Mouse (Mus musculus): ENCODE measurements at regions not wholly inside any gene's neighbourhood (a gene's known extent, or its start where the extent isn't known, plus 50 kb on each side); places are given as distances from the start of the nearest gene placed in this dataset.

DNA sequence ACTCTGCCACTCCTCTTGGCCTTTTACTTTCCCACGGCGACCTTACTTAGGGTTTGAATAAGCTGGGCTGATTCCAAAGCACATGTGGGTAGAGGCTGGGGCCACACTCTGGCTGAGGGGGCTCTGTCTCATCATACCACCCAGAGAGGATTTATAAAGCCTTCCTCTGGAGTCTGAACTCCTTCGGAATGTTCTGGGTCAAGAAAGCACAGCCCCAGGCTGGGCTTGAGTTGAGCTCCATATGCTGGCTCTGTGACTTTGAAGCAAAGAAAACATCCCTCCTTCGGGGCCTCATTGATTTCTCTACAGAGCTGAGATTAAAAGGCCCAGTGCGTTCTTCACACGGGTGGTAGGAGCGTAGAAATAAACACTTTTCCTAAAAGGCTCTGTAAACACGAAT lies 172.3 kb upstream of the Tle3 start:
- H3K9ac ChIP-seq (ENCODE audit: low read length), result no peak overlapping the region
- H3K27ac ChIP-seq (ENCODE audit: low read depth, low read length), result no peak overlapping the region
- WGBS, result 36% methylated on average over 8 of the region's 8 CpGs
- no peaks in the 10 kb centered on the region for H3K4me1 ChIP-seq (ENCODE audit: control insufficient read depth, insufficient read depth, low read length)
- no peaks in the 10 kb centered on the region for H3K36me3 ChIP-seq (ENCODE audit: control insufficient read depth, insufficient read depth, low read length)
- no peak overlapping the region for H3K4me2 ChIP-seq (ENCODE audit: low read length)
- DNase-seq (ENCODE audit: low spot score) (no peak), ATAC-seq (no peak)
- H3K4me3 ChIP-seq (ENCODE audit: low read depth, low read length), result no peak overlapping the region
- H3K27me3 ChIP-seq (replicated peaks; ENCODE audit: control insufficient read depth, insufficient read depth, low read length), result no peaks in the 10 kb centered on the region
- no peaks in the 10 kb centered on the region for H3K9me3 ChIP-seq (replicated peaks; ENCODE audit: control insufficient read depth, low read length)

DNA sequence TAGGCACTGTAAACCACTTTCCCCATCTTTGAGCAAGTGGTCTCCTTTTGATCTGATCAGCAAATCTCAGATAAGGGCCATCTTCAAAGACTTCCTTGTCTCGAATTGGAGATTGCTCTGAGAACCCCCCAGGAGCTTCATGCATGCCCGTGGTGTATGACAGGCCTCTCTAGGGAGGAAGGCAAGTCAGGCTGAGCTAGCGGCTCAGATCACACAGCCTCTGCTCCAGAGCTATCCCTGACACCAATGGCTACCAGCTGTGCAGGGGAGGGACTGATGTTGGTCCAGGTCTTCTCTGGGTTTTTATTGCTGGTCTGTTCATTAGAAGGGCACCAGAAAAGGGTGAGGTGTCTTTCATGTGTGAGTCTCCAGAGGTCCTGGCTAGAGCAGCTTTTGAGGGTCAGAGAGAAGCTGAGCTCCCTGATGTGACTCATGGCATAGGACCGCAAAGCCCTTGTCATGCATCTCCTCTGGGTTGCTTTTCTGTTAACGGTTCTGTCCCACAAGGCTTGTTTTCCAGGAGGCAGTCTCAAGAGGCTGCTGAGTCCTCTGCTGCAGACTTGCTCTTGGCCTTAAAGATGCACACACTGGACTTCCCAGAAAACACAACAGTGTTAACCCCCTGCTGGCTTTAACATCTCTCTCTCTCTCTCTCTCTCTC lies 171.7 kb upstream of the Tle3 start:
- H3K27me3 ChIP-seq (replicated peaks; ENCODE audit: control insufficient read depth, insufficient read depth, low read length), result no peaks in the 10 kb centered on the region
- H3K36me3 ChIP-seq (ENCODE audit: control insufficient read depth, insufficient read depth, low read length), result no peaks in the 10 kb centered on the region
- H3K4me3 ChIP-seq (ENCODE audit: low read depth, low read length), result no peak overlapping the region
- H3K9me3 ChIP-seq (replicated peaks; ENCODE audit: control insufficient read depth, low read length), result no peaks in the 10 kb centered on the region
- 40% methylated on average over 5 of the region's 5 CpGs for WGBS
- ATAC-seq, result no peak
- no peak overlapping the region for H3K27ac ChIP-seq (ENCODE audit: low read depth, low read length)
- no peak overlapping the region for H3K9ac ChIP-seq (ENCODE audit: low read length)
- no peaks in the 10 kb centered on the region for H3K4me1 ChIP-seq (ENCODE audit: control insufficient read depth, insufficient read depth, low read length)
- no peak for DNase-seq (ENCODE audit: low spot score)
- H3K4me2 ChIP-seq (ENCODE audit: low read length), result no peak overlapping the region

DNA sequence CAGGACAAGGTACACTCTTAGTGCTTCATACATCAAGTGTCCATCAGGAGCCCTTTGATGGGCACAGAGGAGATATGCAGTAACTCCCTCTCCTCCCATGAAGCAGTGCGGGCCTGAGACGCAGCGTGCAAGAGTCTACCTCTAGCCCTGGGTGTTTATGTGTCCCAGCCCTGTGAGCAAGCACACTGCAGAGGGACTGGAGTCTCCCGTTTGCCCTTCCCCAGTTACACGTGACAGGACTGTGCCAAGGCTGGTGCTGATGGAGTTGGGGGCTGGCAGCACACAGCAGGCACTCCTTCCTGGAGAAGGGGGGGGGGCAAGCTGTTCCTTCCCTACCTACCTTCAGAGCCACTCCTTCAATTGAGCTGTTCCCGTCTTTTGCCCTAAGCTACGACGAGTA lies 167.1 kb upstream of the Tle3 start:
- ATAC-seq (no peak), DNase-seq (ENCODE audit: low spot score) (no peak)
- H3K4me2 ChIP-seq (ENCODE audit: low read length), result no peak overlapping the region
- H3K4me1 ChIP-seq (ENCODE audit: control insufficient read depth, insufficient read depth, low read length), result peaks cover 10% of the 10 kb centered on the region
- H3K27ac ChIP-seq (ENCODE audit: low read depth, low read length), result no peak overlapping the region
- no peak overlapping the region for H3K9ac ChIP-seq (ENCODE audit: low read length)
- no peaks in the 10 kb centered on the region for H3K36me3 ChIP-seq (ENCODE audit: control insufficient read depth, insufficient read depth, low read length)
- whole genome bisulfite sequencing, result 82% methylated on average over 8 of the region's 8 CpGs
- H3K9me3 ChIP-seq (replicated peaks; ENCODE audit: control insufficient read depth, low read length), result no peaks in the 10 kb centered on the region
- no peaks in the 10 kb centered on the region for H3K27me3 ChIP-seq (replicated peaks; ENCODE audit: control insufficient read depth, insufficient read depth, low read length)
- H3K4me3 ChIP-seq (ENCODE audit: low read depth, low read length), result no peak overlapping the region

DNA sequence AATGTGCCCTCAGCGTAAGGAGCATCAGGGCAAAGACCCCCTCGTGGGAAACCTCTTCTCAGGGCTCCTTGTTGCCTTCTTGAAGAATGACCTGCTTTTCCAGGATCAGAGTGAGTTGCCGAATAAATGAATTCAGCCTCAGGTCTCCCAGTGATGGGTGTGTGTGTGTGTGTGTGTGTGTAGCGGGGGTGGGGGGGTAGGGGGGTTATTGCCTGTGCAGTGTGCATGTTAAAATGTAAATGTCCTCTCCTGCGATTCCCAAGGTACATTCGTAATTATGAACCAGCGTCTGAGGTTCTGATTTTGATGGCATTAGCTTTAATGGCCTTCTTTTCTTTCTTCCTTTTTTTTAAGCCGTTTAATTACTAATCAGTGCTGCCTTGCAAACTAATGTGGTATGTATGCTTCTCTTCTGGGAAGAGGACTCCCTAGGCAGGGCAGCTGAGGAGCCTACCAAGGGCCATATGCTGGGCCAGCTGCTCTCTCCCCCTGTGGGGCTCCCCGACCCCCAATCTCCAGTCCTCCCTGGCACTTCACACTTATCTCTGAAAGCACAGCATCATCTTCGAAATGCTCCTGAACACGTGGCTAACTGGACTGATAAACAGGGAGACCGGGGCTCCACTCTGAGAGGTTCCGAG lies 165.3 kb upstream of the Tle3 start:
- H3K27me3 ChIP-seq (replicated peaks; ENCODE audit: control insufficient read depth, insufficient read depth, low read length), result no peaks in the 10 kb centered on the region
- peak; percentile 63 for DNase-seq (ENCODE audit: low spot score)
- H3K9me3 ChIP-seq (replicated peaks; ENCODE audit: control insufficient read depth, low read length), result no peaks in the 10 kb centered on the region
- peak; percentile 79 for ATAC-seq
- H3K4me2 ChIP-seq (ENCODE audit: low read length), result no peak overlapping the region
- no peak overlapping the region for H3K9ac ChIP-seq (ENCODE audit: low read length)
- 23% methylated on average over 13 of the region's 13 CpGs for WGBS
- H3K27ac ChIP-seq (ENCODE audit: low read depth, low read length), result no peak overlapping the region
- peaks cover 10% of the 10 kb centered on the region for H3K4me1 ChIP-seq (ENCODE audit: control insufficient read depth, insufficient read depth, low read length)
- no peak overlapping the region for H3K4me3 ChIP-seq (ENCODE audit: low read depth, low read length)
- H3K36me3 ChIP-seq (ENCODE audit: control insufficient read depth, insufficient read depth, low read length), result no peaks in the 10 kb centered on the region

GRCm38 (mm10) chr9:61207423-61208150 lies 164.6 kb upstream of the Tle3 start:
- Histone ChIP-seq H3K4me1 (ENCODE audit: control insufficient read depth, insufficient read depth, low read length) (peaks cover 10% of the 10 kb centered on the region), H3K27me3 (replicated peaks; ENCODE audit: control insufficient read depth, insufficient read depth, low read length) (no peaks in the 10 kb centered on the region), H3K36me3 (ENCODE audit: control insufficient read depth, insufficient read depth, low read length) (no peaks in the 10 kb centered on the region), H3K4me3 (ENCODE audit: low read depth, low read length) (no peak overlapping the region), H3K4me2 (ENCODE audit: low read length) (no peak overlapping the region), H3K27ac (ENCODE audit: low read depth, low read length) (no peak overlapping the region), H3K9me3 (replicated peaks; ENCODE audit: control insufficient read depth, low read length) (no peaks in the 10 kb centered on the region), H3K9ac (ENCODE audit: low read length) (no peak overlapping the region)
- 71% methylated on average over 13 of the region's 13 CpGs for WGBS
- DNase-seq (ENCODE audit: low spot score) (peak; percentile 53), ATAC-seq (no peak)

- DNase-seq (ENCODE audit: low spot score) (no peak), ATAC-seq (no peak)
- Histone ChIP-seq H3K27me3 (replicated peaks; ENCODE audit: control insufficient read depth, insufficient read depth, low read length) (no peaks in the 10 kb centered on the region), H3K36me3 (ENCODE audit: control insufficient read depth, insufficient read depth, low read length) (no peaks in the 10 kb centered on the region), H3K27ac (ENCODE audit: low read depth, low read length) (no peak overlapping the region), H3K4me3 (ENCODE audit: low read depth, low read length) (no peak overlapping the region), H3K4me1 (ENCODE audit: control insufficient read depth, insufficient read depth, low read length) (peaks cover 16% of the 10 kb centered on the region), H3K4me2 (ENCODE audit: low read length) (no peak overlapping the region), H3K9ac (ENCODE audit: low read length) (no peak overlapping the region), H3K9me3 (replicated peaks; ENCODE audit: control insufficient read depth, low read length) (no peaks in the 10 kb centered on the region)
- WGBS, result 60% methylated on average over 4 of the region's 4 CpGs
Observed at GRCm38 (mm10) chr9:61211627-61212026, 160.5 kb upstream of the Tle3 start.

DNA sequence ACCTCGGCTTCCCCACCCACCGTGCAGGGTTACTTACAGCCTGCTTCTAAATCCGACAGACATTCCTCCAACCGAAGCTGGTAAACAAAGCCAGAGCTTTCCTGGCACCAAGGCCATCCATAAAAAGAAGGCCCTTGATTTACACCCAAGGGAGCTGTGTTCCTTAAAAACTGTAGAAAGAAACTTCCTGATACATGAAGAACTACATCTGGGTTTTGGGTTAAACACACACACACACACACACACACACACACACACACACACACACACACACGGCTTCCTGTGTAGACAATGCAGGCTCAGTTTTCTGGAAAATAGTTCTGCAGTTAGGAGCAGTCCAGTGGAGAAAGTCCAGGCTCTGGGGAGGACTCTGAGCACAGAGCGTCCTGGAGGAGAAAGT lies 157.2 kb upstream of the Tle3 start:
- H3K36me3 ChIP-seq (ENCODE audit: control insufficient read depth, insufficient read depth, low read length), result no peaks in the 10 kb centered on the region
- H3K27me3 ChIP-seq (replicated peaks; ENCODE audit: control insufficient read depth, insufficient read depth, low read length), result no peaks in the 10 kb centered on the region
- no peak overlapping the region for H3K4me3 ChIP-seq (ENCODE audit: low read depth, low read length)
- no peak for ATAC-seq
- H3K27ac ChIP-seq (ENCODE audit: low read depth, low read length), result no peak overlapping the region
- DNase-seq (ENCODE audit: low spot score), result no peak
- no peak overlapping the region for H3K4me2 ChIP-seq (ENCODE audit: low read length)
- no peaks in the 10 kb centered on the region for H3K9me3 ChIP-seq (replicated peaks; ENCODE audit: control insufficient read depth, low read length)
- no peak overlapping the region for H3K9ac ChIP-seq (ENCODE audit: low read length)
- 64% methylated on average over 6 of the region's 6 CpGs for WGBS
- peaks cover 20% of the 10 kb centered on the region for H3K4me1 ChIP-seq (ENCODE audit: control insufficient read depth, insufficient read depth, low read length)

DNA sequence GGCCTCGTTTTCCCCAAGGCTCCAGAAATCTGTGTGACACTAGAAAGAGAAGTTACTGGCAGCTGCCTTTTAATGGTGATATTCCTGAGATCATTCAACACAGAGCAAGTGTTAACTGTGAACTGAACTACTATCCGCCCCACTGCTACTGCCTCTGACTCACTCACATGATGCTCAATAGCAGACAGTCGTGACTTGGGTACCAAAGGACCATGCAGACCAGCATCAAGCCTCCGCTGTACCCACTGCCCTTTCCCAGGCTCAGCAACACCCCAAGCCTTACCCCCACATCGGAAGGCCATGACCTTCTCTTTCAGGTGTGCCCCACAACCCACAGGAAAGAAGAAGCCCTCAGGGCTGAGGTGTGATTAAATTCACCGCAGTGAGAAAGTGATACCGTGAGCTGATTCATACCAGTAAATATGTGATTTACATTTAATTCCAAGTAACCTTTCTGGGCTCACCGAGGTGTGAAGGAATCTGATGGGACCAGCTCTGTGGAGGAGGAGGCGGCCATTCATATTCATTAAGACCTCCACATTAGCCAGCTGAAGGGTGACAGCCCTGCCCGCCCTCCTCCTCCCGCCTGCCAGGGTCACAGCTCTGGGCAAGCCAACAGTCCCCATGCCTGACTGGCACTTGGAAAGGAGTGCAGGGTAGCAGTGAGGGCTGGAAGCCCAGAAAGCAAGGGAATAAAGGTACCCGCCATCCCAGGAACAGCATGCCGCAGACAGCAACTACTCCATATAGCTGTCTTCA lies 156.0 kb upstream of the Tle3 start:
- DNase-seq (ENCODE audit: low spot score) (peak; percentile 71), ATAC-seq (peak; percentile 82)
- no peak overlapping the region for H3K4me3 ChIP-seq (ENCODE audit: low read depth, low read length)
- no peaks in the 10 kb centered on the region for H3K36me3 ChIP-seq (ENCODE audit: control insufficient read depth, insufficient read depth, low read length)
- 38% methylated on average over 13 of the region's 13 CpGs for WGBS
- no peaks in the 10 kb centered on the region for H3K9me3 ChIP-seq (replicated peaks; ENCODE audit: control insufficient read depth, low read length)
- no peak overlapping the region for H3K27ac ChIP-seq (ENCODE audit: low read depth, low read length)
- H3K4me2 ChIP-seq (ENCODE audit: low read length), result no peak overlapping the region
- no peaks in the 10 kb centered on the region for H3K27me3 ChIP-seq (replicated peaks; ENCODE audit: control insufficient read depth, insufficient read depth, low read length)
- H3K9ac ChIP-seq (ENCODE audit: low read length), result no peak overlapping the region
- H3K4me1 ChIP-seq (ENCODE audit: control insufficient read depth, insufficient read depth, low read length), result peaks cover 20% of the 10 kb centered on the region
